Mouse (Mus musculus) lung, embryonic 16.5 days (tissue): ENCODE data around the gene 4930451I11Rik. TPM values are rescaled to one million over a fixed set of nuclear protein-coding genes. Genes with fewer than 3 reads are reported as not detected.

Source experiments
- ATAC-seq: fragments of 200-750 bp; cut with Nextera tagmentation; 2 replicates; pipeline ENCODE4 v1.8.0; 2017; ENCODE audit warnings: low read depth, mild to moderate bottlenecking, moderate library complexity
- H3K27ac ChIP-seq: fragments of 300-500 bp; sonication (generic); 2 replicates; pipeline ENCODE4 v1.5.1; 2014; ENCODE audit warnings: mild to moderate bottlenecking, control low read depth, low read length
- H3K27me3 ChIP-seq: fragments of 300-500 bp; sonication (generic); 2 replicates; pipeline ENCODE4 v1.6.1; 2014; ENCODE audit warnings: low read depth, low read length, mixed read lengths; ENCODE audit not compliant: control insufficient read depth, insufficient read depth
- H3K36me3 ChIP-seq: fragments of 300-500 bp; sonication (generic); 2 replicates; pipeline ENCODE4 v1.6.1; 2014; ENCODE audit warnings: low read length; ENCODE audit not compliant: control insufficient read depth, insufficient read depth
- H3K4me1 ChIP-seq: fragments of 300-500 bp; sonication (generic); replicated peaks from 2 replicates; pipeline ENCODE4 v1.6.1; 2014; ENCODE audit warnings: low read length, mixed read lengths; ENCODE audit not compliant: control insufficient read depth, insufficient read depth
- H3K4me2 ChIP-seq: fragments of 300-500 bp; sonication (generic); 2 replicates; pipeline ENCODE4 v1.6.1; 2014; ENCODE audit warnings: low read depth, low read length, control low read depth
- H3K4me3 ChIP-seq: fragments of 300-500 bp; sonication (generic); 2 replicates; pipeline ENCODE4 v1.5.1; 2014; ENCODE audit warnings: mild to moderate bottlenecking, low read length, control low read depth
- H3K9ac ChIP-seq: fragments of 300-500 bp; sonication (generic); 2 replicates; pipeline ENCODE4 v1.6.1; 2014; ENCODE audit warnings: low read length, control low read depth
- H3K9me3 ChIP-seq: fragments of 300-500 bp; sonication (generic); 2 replicates; pipeline ENCODE4 v1.6.1; 2016; ENCODE audit warnings: low read length; ENCODE audit not compliant: control insufficient read depth
- WGBS: fragments of 180-500 bp; shearing (Covaris S2); extraction: QIAGEN DNeasy Blood & Tissue Kit; methylation state at CpG from one replicate; pipeline ENCODE4 v1.1.7; 2014; 5-methylcytosine and 5-hydroxymethylcytosine counted together
- polyA plus RNA-seq: library from polyadenylated mRNA; unstranded; fragments of >200 nt; fragmentation: Nextera tagmentation; extraction: Ambion mirVana; gene quantifications from 2 replicates; pipeline ENCODE4 v1.2.1, GENCODE M21; 2015

The 4930451I11Rik gene
- polyA plus RNA-seq, 1 experiment from 2014 or later: not detected

DNA sequence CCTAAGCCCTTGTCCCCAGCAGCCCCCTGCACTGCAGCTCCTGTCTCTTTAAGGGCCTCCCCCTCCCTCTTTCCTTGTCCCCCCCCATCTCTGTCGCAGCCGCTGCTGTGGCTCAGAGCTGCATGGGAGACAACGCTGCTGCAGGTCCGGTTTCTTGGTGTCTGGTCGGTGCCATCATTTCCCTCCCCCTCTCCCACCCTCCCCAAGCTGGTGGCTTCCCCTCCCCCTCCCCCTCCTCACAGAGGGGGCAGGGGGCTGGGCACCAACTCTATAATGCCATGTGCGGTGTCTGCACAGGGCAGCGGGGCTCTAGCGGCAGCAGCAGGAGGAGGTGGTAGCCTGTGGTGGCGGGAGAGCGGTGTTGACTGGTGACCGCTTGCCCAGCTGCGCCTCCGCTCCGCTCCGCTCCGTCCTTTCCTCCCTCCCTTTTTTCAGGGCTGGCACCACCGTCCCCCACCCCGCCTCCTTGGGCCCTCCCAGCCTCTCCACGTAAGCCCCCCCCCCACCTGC, 8.2 kb downstream of the 4930451I11Rik start:
- no peak overlapping the region for H3K27ac ChIP-seq
- peak overlapping the region; percentile 54 for H3K4me2 ChIP-seq
- no peaks in the 10 kb centered on the region for H3K9me3 ChIP-seq
- WGBS: 0% methylated on average over 11 of the region's 19 CpGs
- no peak for ATAC-seq
- peak overlapping the region; percentile 20; the same call in 1 of the 2 replicates for H3K9ac ChIP-seq
- peak overlapping the region; percentile 28 for H3K4me3 ChIP-seq
- H3K4me1 ChIP-seq: peaks cover 5% of the 10 kb centered on the region; the same call in 1 of the 2 replicates
- H3K27me3 ChIP-seq: peaks cover 15% of the 10 kb centered on the region
- no peaks in the 10 kb centered on the region for H3K36me3 ChIP-seq

DNA sequence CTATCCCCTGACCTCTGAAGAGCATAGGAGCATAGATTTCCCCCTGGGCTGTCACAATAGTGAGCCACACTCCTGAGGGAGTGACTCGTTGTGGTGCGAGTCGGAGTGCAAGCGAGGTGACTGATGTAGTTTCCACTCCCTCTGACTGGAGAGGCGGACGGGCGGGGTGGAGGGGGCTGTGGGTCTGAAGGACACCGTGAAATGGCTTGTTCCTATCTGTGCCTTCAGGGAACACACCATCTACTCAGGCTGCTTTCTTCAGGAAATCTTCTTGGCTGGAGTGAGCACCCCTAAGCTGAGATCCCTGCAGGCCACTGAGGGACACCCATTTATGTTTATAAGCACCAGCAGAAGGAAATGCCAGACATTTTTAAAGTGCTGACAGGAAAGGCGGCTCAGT, 8.7 kb downstream of the 4930451I11Rik start:
- no peak for ATAC-seq
- Histone ChIP-seq H3K4me3 (no peak overlapping the region), H3K36me3 (no peaks in the 10 kb centered on the region), H3K27ac (no peak overlapping the region), H3K4me2 (no peak overlapping the region), H3K4me1 (peaks cover 5% of the 10 kb centered on the region; the same call in 1 of the 2 replicates), H3K9me3 (no peaks in the 10 kb centered on the region), H3K27me3 (peaks cover 15% of the 10 kb centered on the region), H3K9ac (no peak overlapping the region)
- 16% methylated on average over 9 of the region's 9 CpGs for WGBS

DNA sequence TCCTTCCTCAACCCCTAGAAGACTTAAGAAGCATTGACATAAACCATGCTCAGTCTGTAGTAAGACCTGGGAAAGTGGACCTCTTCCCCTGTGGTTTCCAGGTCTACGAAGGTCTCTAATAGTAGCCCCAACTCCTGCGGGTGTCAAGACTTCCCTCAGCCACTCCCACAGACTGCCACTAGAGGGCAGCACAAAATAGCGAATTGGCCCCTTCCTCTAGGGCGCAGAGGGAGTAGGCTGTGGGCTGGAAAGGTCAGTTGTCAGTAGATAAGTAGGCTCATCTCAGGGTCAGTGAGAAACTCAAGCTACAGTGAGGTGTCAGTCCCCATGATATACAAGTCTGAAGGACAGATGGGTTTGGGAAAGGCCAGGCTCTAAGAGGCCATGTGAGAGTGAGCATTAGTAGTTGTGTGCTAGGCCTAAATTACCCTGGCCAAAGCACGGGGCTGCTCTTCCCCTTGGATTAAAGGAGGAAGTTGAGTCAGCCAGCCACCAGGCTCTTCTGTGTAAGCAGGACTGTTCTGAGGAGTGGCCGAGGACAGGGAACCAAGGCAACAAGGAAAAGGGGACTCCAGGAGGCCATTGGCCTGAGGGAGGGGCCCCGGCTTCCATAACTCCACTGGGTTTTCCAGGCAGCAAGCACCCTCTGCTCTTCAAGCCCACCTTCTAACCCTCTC, 9.5 kb downstream of the 4930451I11Rik start:
- Histone ChIP-seq H3K4me1 (peaks cover 5% of the 10 kb centered on the region; the same call in 1 of the 2 replicates), H3K9me3 (no peaks in the 10 kb centered on the region), H3K27ac (no peak overlapping the region), H3K4me2 (no peak overlapping the region), H3K9ac (no peak overlapping the region), H3K27me3 (peaks cover 15% of the 10 kb centered on the region), H3K36me3 (no peaks in the 10 kb centered on the region), H3K4me3 (no peak overlapping the region)
- ATAC-seq: peak; percentile 55
- WGBS: 21% methylated on average over 7 of the region's 7 CpGs

DNA sequence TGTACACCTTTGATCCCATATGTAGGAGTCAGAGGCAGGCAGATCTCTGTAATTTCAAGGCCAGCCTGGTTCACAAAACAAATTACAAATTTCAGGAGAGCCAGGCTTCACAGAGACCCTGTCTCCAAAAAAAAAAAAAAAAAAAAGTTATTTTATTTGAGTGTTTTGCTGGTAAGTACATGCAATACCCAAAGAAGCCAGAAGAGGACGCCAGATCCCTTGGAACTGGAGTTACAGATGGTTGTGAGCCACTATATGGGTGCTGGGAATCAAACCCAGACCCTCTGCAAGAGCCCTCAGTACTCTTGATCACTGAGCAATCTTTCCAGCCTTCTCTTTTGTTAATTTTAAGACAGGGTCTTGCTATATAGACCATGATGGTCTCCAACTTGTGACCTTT, 12.6 kb downstream of the 4930451I11Rik start:
- Histone ChIP-seq H3K4me2 (no peak overlapping the region), H3K9ac (no peak overlapping the region), H3K4me3 (no peak overlapping the region), H3K36me3 (no peaks in the 10 kb centered on the region), H3K27me3 (peaks cover 8% of the 10 kb centered on the region), H3K4me1 (peaks cover 6% of the 10 kb centered on the region; the same call in 1 of the 2 replicates), H3K27ac (no peak overlapping the region), H3K9me3 (no peaks in the 10 kb centered on the region)
- 29% methylated on average over 1 of the region's 1 CpGs for WGBS
- no peak for ATAC-seq

DNA sequence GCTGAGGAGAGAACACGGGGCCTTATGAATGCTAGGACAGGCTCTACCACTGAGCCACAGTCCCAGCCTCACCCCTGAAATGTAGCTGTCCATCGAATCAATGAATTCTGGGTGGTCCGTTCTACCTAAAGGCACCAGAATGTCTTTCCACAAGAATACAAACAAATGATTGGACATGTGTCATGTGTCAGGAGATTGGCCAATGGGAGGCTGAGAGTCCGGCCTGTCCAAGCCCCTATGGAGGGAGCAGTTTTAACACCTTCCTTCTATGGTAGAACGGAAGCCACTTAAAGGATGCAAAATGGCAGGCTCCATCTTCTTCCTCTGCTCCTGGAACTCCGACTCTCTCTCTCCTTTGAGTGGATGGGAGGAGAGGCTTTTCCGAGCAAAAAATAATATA, 13.8 kb downstream of the 4930451I11Rik start:
- no peak overlapping the region for H3K4me2 ChIP-seq
- H3K4me1 ChIP-seq: 0 out of 2 replicates have a peak, but pooled peaks cover 2% of the 10 kb centered on the region
- ATAC-seq: no peak
- 65% methylated on average over 7 of the region's 7 CpGs for WGBS
- H3K27ac ChIP-seq: no peak overlapping the region
- H3K9ac ChIP-seq: no peak overlapping the region
- no peaks in the 10 kb centered on the region for H3K36me3 ChIP-seq
- H3K27me3 ChIP-seq: no peaks in the 10 kb centered on the region; the same call in 1 of the 2 replicates
- H3K4me3 ChIP-seq: no peak overlapping the region
- H3K9me3 ChIP-seq: no peaks in the 10 kb centered on the region

DNA sequence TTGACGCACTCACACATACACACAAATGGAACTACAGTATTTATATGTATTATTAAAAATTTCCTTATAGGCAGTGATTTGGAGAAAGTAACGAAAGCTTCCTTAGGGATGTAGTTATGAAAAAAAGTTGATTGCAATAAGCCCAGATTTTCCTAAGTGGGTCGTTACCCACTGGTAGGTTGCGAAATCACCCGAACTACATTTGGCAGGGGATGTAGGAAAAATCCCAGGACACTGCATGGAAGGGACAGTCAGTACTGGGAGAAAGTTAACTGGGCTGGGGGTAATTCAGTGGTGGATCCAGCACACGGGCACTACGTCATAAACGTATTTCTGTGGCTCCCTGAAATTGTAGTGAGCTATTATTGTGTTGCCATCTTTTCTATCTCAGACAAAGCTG, 14.9 kb downstream of the 4930451I11Rik start:
- Histone ChIP-seq H3K27me3 (no peaks in the 10 kb centered on the region), H3K9me3 (no peaks in the 10 kb centered on the region), H3K9ac (no peak overlapping the region), H3K4me1 (0 out of 2 replicates have a peak, but pooled peaks cover 2% of the 10 kb centered on the region), H3K4me3 (no peak overlapping the region), H3K36me3 (no peaks in the 10 kb centered on the region), H3K27ac (no peak overlapping the region), H3K4me2 (no peak overlapping the region)
- peak; percentile 56; the same call in 1 of the 2 replicates for ATAC-seq
- WGBS: 66% methylated on average over 8 of the region's 8 CpGs

DNA sequence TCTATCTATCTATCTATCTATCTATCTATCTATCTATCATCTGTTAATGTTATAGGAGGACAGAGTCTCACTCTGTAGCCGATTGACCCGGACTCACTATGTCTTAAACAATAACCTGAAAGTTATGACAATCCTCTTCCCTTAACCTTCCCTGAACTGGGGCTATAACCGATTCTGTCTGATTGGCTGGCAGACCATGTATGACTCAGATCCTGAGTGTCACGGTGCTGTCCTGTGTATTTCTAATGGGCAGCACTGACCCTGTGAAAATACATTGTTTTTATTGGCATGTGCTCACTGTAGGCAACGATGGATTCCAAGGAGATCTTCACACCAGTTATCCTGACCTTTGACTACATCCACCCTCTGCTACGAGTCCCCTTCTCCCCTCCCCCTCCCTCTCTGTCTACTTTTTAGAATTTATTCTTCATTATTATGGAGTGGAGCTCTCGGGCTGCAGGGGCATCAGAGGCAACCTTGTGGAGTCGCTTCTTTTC, 15.7 kb downstream of the 4930451I11Rik start:
- Histone ChIP-seq H3K36me3 (no peaks in the 10 kb centered on the region), H3K9ac (no peak overlapping the region)
- WGBS: 50% methylated on average over 8 of the region's 8 CpGs

DNA sequence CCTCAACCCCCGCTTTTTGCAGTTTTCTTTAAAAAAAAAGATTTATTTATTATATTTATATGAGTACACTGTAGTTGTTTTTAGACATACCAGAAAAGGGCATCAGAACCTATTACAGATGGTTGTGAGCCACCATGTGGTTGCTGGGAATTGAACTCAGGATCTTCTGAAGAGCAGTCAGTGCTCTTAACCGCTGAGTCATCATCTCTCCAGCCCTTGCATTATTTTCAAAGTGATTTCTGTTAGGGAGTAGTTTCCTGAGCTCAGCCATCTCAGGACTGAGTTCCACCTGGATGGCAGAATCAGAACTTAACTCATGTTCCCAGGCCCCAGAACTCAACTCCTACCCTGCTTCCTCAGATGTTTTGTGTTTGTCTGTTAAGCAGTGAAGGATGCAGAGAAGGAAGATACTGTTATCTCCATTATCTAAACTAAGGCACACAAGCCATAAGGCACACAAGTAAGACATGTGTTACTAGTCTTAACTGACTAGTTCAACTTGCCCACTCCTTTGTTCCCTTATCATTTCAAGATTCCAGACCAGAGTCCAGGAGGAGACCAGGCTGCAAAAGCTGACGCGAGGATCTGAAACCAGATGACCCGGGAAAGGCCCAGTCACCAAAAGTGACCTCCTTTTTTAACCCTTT, 21.6 kb downstream of the 4930451I11Rik start:
- H3K27me3 ChIP-seq: no peaks in the 10 kb centered on the region
- H3K4me1 ChIP-seq: peaks cover 23% of the 10 kb centered on the region
- H3K27ac ChIP-seq: no peak overlapping the region
- no peak for ATAC-seq
- no peaks in the 10 kb centered on the region for H3K9me3 ChIP-seq
- no peak overlapping the region; the same call in 1 of the 2 replicates for H3K9ac ChIP-seq
- H3K4me2 ChIP-seq: peak overlapping the region; percentile 87
- H3K36me3 ChIP-seq: peaks cover 2% of the 10 kb centered on the region; the same call in 1 of the 2 replicates
- 45% methylated on average over 5 of the region's 5 CpGs for WGBS
- no peak overlapping the region; the same call in 1 of the 2 replicates for H3K4me3 ChIP-seq

More for the DNA sequence above, 15.7 kb downstream of the 4930451I11Rik start:
- H3K27ac ChIP-seq: no peak overlapping the region
- ATAC-seq: no peak
- no peak overlapping the region for H3K4me2 ChIP-seq
- H3K4me1 ChIP-seq: 0 out of 2 replicates have a peak, but pooled peaks cover 2% of the 10 kb centered on the region
- H3K4me3 ChIP-seq: no peak overlapping the region
- no peaks in the 10 kb centered on the region for H3K27me3 ChIP-seq
- no peaks in the 10 kb centered on the region for H3K9me3 ChIP-seq
